Mouse (Mus musculus) liver, postnatal 0 days (tissue): ENCODE measurements around the gene Ky. TPM values are rescaled to one million over a fixed set of nuclear protein-coding genes. Genes with fewer than 3 reads are reported as not detected.

Experiments
- ATAC-seq: fragments of 200-750 bp; cut with Nextera tagmentation; 2 replicates; pipeline ENCODE4 v1.8.0; 2017; ENCODE audit warnings: mild to moderate bottlenecking, moderate library complexity
- DNase-seq: peaks from one replicate; pipeline ENCODE4 v3.0.0-alpha.2; 2016
- H3K27ac ChIP-seq: fragments of 300-500 bp; sonication (generic); 2 replicates; pipeline ENCODE4 v1.5.1; 2014; ENCODE audit warnings: antibody characterized with exemption, moderate library complexity, mild to moderate bottlenecking, low read depth
- H3K27me3 ChIP-seq: fragments of 300-500 bp; sonication (generic); 2 replicates; pipeline ENCODE4 v1.6.1; 2014; ENCODE audit warnings: low read length, control low read depth, mixed read lengths; ENCODE audit not compliant: insufficient read depth
- H3K36me3 ChIP-seq: fragments of 300-500 bp; sonication (generic); replicated peaks from 2 replicates; pipeline ENCODE4 v1.6.1; 2014; ENCODE audit warnings: mild to moderate bottlenecking, control low read depth, low read length, moderate library complexity, mixed read lengths; ENCODE audit not compliant: insufficient read depth
- H3K4me1 ChIP-seq: fragments of 300-500 bp; sonication (generic); 2 replicates; pipeline ENCODE4 v1.6.1; 2014; ENCODE audit warnings: antibody characterized with exemption, mild to moderate bottlenecking, control low read depth; ENCODE audit not compliant: insufficient read depth
- H3K4me2 ChIP-seq: fragments of 300-500 bp; sonication (generic); 2 replicates; pipeline ENCODE4 v1.6.1; 2014; ENCODE audit warnings: low read depth, mild to moderate bottlenecking, low read length, moderate library complexity, mixed read lengths
- H3K4me3 ChIP-seq: fragments of 300-500 bp; sonication (generic); 2 replicates; pipeline ENCODE4 v1.5.1; 2014; ENCODE audit warnings: low read depth, low read length
- H3K9ac ChIP-seq: fragments of 300-500 bp; sonication (generic); replicated peaks from 2 replicates; pipeline ENCODE4 v1.6.1; 2014; ENCODE audit warnings: mild to moderate bottlenecking, moderate library complexity
- H3K9me3 ChIP-seq: fragments of 300-500 bp; sonication (generic); 2 replicates; pipeline ENCODE4 v1.6.1; 2016; ENCODE audit warnings: mild to moderate bottlenecking, control low read depth, low read length, mixed read lengths
- CTCF ChIP-seq: sonication (generic); IDR thresholded peaks from 2 replicates; pipeline ENCODE4 v1.5.1; 2016; ENCODE audit warnings: antibody characterized with exemption, low read depth
- EP300 ChIP-seq: IDR thresholded peaks from 2 replicates; pipeline ENCODE4 v1.6.1; 2016; ENCODE audit warnings: antibody characterized with exemption, low read depth, mild to moderate bottlenecking
- WGBS: fragments of 180-500 bp; shearing (Covaris S2); extraction: QIAGEN DNeasy Blood & Tissue Kit; methylation state at CpG from one replicate; pipeline ENCODE4 v1.1.7; 2014; ENCODE audit not compliant: insufficient replicate concordance; 5-methylcytosine and 5-hydroxymethylcytosine counted together
- polyA plus RNA-seq: library from polyadenylated mRNA; unstranded; fragments of >200 nt; fragmentation: Nextera tagmentation; extraction: Ambion mirVana; gene quantifications from 2 replicates; pipeline ENCODE4 v1.2.1, GENCODE M21; 2015

Gene Ky
- polyA plus RNA-seq, 1 experiment from 2014 or later, result not detected

DNA sequence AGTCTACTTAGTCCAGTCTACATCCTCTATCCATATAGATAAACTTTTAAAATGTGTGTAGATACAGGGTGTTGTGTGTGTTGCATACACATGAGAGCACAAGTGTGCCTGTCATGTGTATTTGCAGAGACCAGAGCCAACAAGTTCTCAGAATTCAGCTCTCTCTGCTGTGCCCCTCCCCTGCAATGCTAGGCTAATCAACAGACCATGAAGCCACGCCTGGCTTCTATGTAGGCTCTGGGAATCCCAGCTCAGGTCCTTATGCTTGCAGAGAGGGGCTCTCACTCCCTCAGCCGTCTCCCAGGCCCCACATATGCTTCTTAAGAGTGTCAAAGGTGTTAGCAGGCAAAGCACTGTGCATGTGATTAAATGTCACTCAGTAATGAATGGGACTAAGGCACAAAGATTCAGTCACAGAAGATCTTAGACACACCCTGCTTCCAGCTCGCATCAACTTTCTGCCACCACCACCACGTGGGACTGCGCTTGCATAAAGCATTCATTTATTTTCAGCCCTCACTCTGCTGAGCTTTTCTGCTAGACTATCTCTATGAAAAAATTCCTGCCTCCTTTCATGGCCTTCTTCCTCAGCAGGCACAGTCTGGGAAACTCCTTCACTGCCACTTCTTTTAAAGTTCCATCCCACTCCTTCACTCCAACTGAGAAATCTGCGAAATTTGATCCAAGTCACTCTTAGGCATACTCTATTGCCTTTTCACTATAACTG, 89.3 kb downstream of the Ky start:
- no peaks in the 10 kb centered on the region for H3K4me1 ChIP-seq
- ATAC-seq, result no peak
- WGBS, result 85% methylated on average over 6 of the region's 6 CpGs
- peaks cover 29% of the 10 kb centered on the region for H3K36me3 ChIP-seq
- H3K27ac ChIP-seq, result no peak overlapping the region
- H3K27me3 ChIP-seq, result no peaks in the 10 kb centered on the region
- no peak overlapping the region for H3K4me3 ChIP-seq
- TF ChIP-seq CTCF (no peak), EP300 (no peak)
- no peak overlapping the region for H3K4me2 ChIP-seq
- H3K9me3 ChIP-seq, result no peaks in the 10 kb centered on the region
- no peak overlapping the region for H3K9ac ChIP-seq
- DNase-seq, result no peak

Other genes with a start within 250 kb of the Ky start
- 0.24 and 0.28 TPM in 2 replicates for gene Ephb1, start 151.1 kb upstream of the Ky start, polyA plus RNA-seq
- gene Anapc13, start 120.5 kb downstream of the Ky start, polyA plus RNA-seq, result 123 and 126 TPM in 2 replicates
- gene Cep63, start 120.8 kb downstream of the Ky start, polyA plus RNA-seq, result 15.5 and 16.6 TPM in 2 replicates
- gene Amotl2, start 210.9 kb downstream of the Ky start, polyA plus RNA-seq, result 5.7 and 6.5 TPM in 2 replicates